ENCODE assay signal across 9 mouse cellular contexts in the genomic region with DNA sequence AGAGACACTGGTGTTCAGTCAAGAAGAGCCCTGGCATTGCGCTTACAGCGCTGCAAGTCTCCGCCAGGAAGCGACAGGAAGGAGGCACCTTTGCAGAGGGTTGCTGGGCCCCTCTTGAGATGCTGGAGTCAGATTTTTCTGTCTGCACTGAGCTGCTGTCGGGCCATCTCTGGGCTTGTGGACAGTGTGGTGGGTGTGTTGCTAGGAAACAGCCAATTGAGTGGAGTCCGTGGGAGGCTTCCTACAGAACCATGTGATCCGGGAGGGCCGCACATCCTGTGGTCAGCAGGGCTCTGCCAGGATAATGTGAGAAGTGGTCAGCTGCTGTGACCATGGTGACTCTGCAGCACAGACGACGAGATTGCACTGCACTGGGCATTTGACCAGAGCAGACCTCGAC. TPM values are rescaled to one million over a fixed set of nuclear protein-coding genes. Genes with fewer than 3 reads are reported as not detected.
DNase-seq lines count a peak whose midpoint lies in the region; ATAC-seq and TF ChIP-seq lines count a peak whose summit lies in the region.
"Had no signal": no experiment of that assay in that cellular context is flagged by ENCODE, and none has a peak within 500 bp of the region (broad histone marks: within the 10 kb centered on the region; RNA-seq: fewer than 3 reads in every experiment).

No protein-coding gene starts in this region.

- H3K27ac ChIP-seq in heart, embryonic 10.5 days: peak overlapping the region; percentile 52
- H3K27ac ChIP-seq in heart, postnatal 0 days (ENCODE audit: low read depth): peak overlapping the region; percentile 43; the same call in 1 of the 2 replicates
- H3K27ac ChIP-seq in lung, postnatal 0 days (ENCODE audit: low read length): no peak overlapping the region

- H3K4me1 ChIP-seq in heart, embryonic 10.5 days: peaks cover 20% of the 10 kb centered on the region
- H3K4me1 ChIP-seq in heart, postnatal 0 days (ENCODE audit: control insufficient read depth, insufficient read depth): peaks cover 11% of the 10 kb centered on the region; the same call in 1 of the 2 replicates
- H3K4me1 ChIP-seq in lung, postnatal 0 days (ENCODE audit: insufficient read depth, low read depth, low read length): no peaks in the 10 kb centered on the region; the same call in 1 of the 2 replicates

- no peaks in the 10 kb centered on the region for H3K9me3 ChIP-seq in heart, embryonic 10.5 days
- H3K9me3 ChIP-seq in heart, postnatal 0 days (replicated peaks; ENCODE audit: control insufficient read depth, low read length): no peaks in the 10 kb centered on the region
- no peaks in the 10 kb centered on the region for H3K9me3 ChIP-seq in lung, postnatal 0 days (ENCODE audit: low read length)

- 17% methylated on average over 11 of the region's 11 CpGs for WGBS in heart, embryonic 10.5 days
- 29% methylated on average over 11 of the region's 11 CpGs for WGBS in heart, postnatal 0 days
- 19% methylated on average over 11 of the region's 11 CpGs for WGBS in lung, postnatal 0 days

- no peak for TF ChIP-seq EP300 in heart, postnatal 0 days (IDR thresholded peaks at IDR 0.05; ENCODE audit: low read depth)
- no peak for TF ChIP-seq EP300 in lung, postnatal 0 days (IDR thresholded peaks at IDR 0.05)

- no peak overlapping the region for H3K9ac ChIP-seq in heart, postnatal 0 days (replicated peaks; ENCODE audit: low read depth, low read length)
- H3K9ac ChIP-seq in lung, postnatal 0 days (replicated peaks; ENCODE audit: low read depth): no peak overlapping the region

- peak; percentile 87 for DNase-seq in heart, embryonic 10.5 days (ENCODE audit: low spot score)
- DNase-seq in heart, postnatal 25 days (ENCODE audit: low spot score): no peak
- peak; percentile 65 for DNase-seq in embryo, embryonic 10.5 days (ENCODE audit: low spot score)
- peak; percentile 45 for DNase-seq in heart, postnatal 0 days (ENCODE audit: low spot score)
- no peak for DNase-seq in lung, postnatal 0 days (ENCODE audit: low spot score)
- peak; percentile 70 for DNase-seq in right cerebral cortex, postnatal 25 days
- DNase-seq in thymus, postnatal 10 days (ENCODE audit: low spot score in 2 of 2): no peak

- no peaks in the 10 kb centered on the region for H3K36me3 ChIP-seq in heart, embryonic 10.5 days
- no peaks in the 10 kb centered on the region for H3K36me3 ChIP-seq in heart, postnatal 0 days (replicated peaks; ENCODE audit: control insufficient read depth, insufficient read depth, low read length)
- no peaks in the 10 kb centered on the region for H3K36me3 ChIP-seq in lung, postnatal 0 days (ENCODE audit: insufficient read depth, low read length)

- intact Hi-C loops in heart, postnatal 25 days (cut with DNase I): no loop called here

- peaks cover 24% of the 10 kb centered on the region for H3K27me3 ChIP-seq in heart, embryonic 10.5 days (ENCODE audit: insufficient read depth, poor library complexity, severe bottlenecking)
- H3K27me3 ChIP-seq in heart, postnatal 0 days (ENCODE audit: control insufficient read depth, insufficient read depth, low read length): no peaks in the 10 kb centered on the region
- H3K27me3 ChIP-seq in lung, postnatal 0 days (replicated peaks; ENCODE audit: insufficient read depth, low read length): peaks cover 10% of the 10 kb centered on the region; the same call in 1 of the 2 replicates

- no peak for TF ChIP-seq CTCF in heart, postnatal 0 days (IDR thresholded peaks at IDR 0.05; ENCODE audit: low read depth)
- no peak for TF ChIP-seq CTCF in lung, postnatal 0 days (IDR thresholded peaks at IDR 0.05)

- peak; percentile 82 for ATAC-seq in heart, postnatal 0 days (ENCODE audit: insufficient read depth, low read depth)
- ATAC-seq in lung, postnatal 0 days: peak; percentile 61
- ATAC-seq in erythroid progenitor cell, adult 5-6 weeks (replicated peaks; ENCODE audit: low FRiP score, poor library complexity, severe bottlenecking): no peak

- no peak overlapping the region for H3K4me2 ChIP-seq in heart, postnatal 0 days (ENCODE audit: low read depth, low read length)
- no peak overlapping the region for H3K4me2 ChIP-seq in lung, postnatal 0 days (replicated peaks; ENCODE audit: low read depth, low read length)

- H3K4me3 ChIP-seq in heart, embryonic 10.5 days: peak overlapping the region; percentile 20
- H3K4me3 ChIP-seq in heart, postnatal 0 days (ENCODE audit: low read depth, low read length): no peak overlapping the region
- no peak overlapping the region for H3K4me3 ChIP-seq in lung, postnatal 0 days (ENCODE audit: low read depth, low read length)

RNA-seq across cellular contexts. Expression of a gene that starts 4.6 kb away (rescaled TPM):
- polyA plus RNA-seq in heart, embryonic 10.5 days (2016; fragmentation: Nextera tagmentation; extraction: Ambion mirVana): 0.15 and 0.30 TPM in 2 replicates
- total RNA-seq in heart, postnatal 25 days (2021): 1 to 10 TPM; 2.3 TPM
- total RNA-seq in heart, postnatal 0 days (2014; rRNA removed; ENCODE audit: low replicate concordance): 2.1 and 3.0 TPM in 2 replicates
- polyA plus RNA-seq in heart, postnatal 0 days (2015; fragmentation: Nextera tagmentation; extraction: Ambion mirVana): 0.12 and 0.16 TPM in 2 replicates
- polyA plus RNA-seq in lung, postnatal 0 days (2015; fragmentation: Nextera tagmentation; extraction: Ambion mirVana): 0.10 and 0.12 TPM in 2 replicates
- total RNA-seq in erythroid progenitor cell, adult 5-6 weeks (2015; ENCODE audit: low replicate concordance): not detected in 2 replicates
- not detected in 2 replicates for total RNA-seq in erythroid progenitor cell, adult 5-6 weeks (2017; ENCODE audit: low replicate concordance)
- polyA plus RNA-seq: liver, embryonic 16.5 days had no signal

Comparison
In these comparisons a context has a peak if more than half of its experiments do, and no peak if none do; other contexts are left out.
1. DNase-seq: peak in heart, embryonic 10.5 days (single experiment), embryo, embryonic 10.5 days (single experiment), heart, postnatal 0 days (single experiment) and right cerebral cortex, postnatal 25 days (single experiment); none in heart, postnatal 25 days (single experiment), lung, postnatal 0 days (single experiment) and thymus, postnatal 10 days (0 of 2).